Mouse (Mus musculus): ENCODE results near the gene Hexa. TPM values are rescaled to one million over a fixed set of nuclear protein-coding genes. Genes with fewer than 3 reads are reported as not detected.

The Hexa gene
- total and polyA plus RNA-seq, 3 experiments, result 37.1 to 65.8 (median 38.0) TPM

GRCm38 (mm10) chr9:59552610-59553009 is 13.3 kb downstream of the Hexa start:
- Histone ChIP-seq H3K9me3 (replicated peaks; ENCODE audit: low read length) (no peaks in the 10 kb centered on the region), H3K4me2 (ENCODE audit: insufficient read depth, low read depth, poor library complexity, severe bottlenecking) (no peak overlapping the region), H3K4me1 (ENCODE audit: control insufficient read depth in 1 of 2, insufficient read depth in 2 of 2) (peaks cover 0 to 26% of the 10 kb centered on the region in 2 experiments; a peak in 3 of 4 replicates), H3K79me2 (replicated peaks; ENCODE audit: control insufficient read depth, extremely low read depth, insufficient read depth, poor library complexity, severe bottlenecking) (no peaks in the 10 kb centered on the region), H3K9ac (ENCODE audit: insufficient read depth, low read depth) (no peak overlapping the region), H3K36me3 (replicated peaks in 1 of 2; ENCODE audit: control insufficient read depth in 1 of 2, insufficient read depth in 1 of 2, low read length in 1 of 2) (peaks cover 34 to 75% of the 10 kb centered on the region in 2 experiments), H3K27me3 (replicated peaks) (no peaks in the 10 kb centered on the region), H3K4me3 (replicated peaks in 1 of 3; ENCODE audit: low read depth in 2 of 3, low read length in 2 of 3, poor library complexity in 1 of 3) (no peak overlapping the region), H3K27ac (ENCODE audit: insufficient read depth, low read depth) (no peak overlapping the region)
- in situ Hi-C loops (cut with MboI; ENCODE audit: low pct_ligation_motif_present, low pct_unique_long_range_greater_than_20kb, low sequenced_read_pairs), result no loop called here
- DNase-seq (ENCODE audit: extremely low read depth), result no peak
- dilution Hi-C loops (cut with MboI; ENCODE audit: extremely low pct_ligation_motif_present, extremely low pct_unique_long_range_greater_than_20kb, low sequenced_read_pairs), result no loop called here
- no peak for TF ChIP-seq MXI1 (IDR thresholded peaks at IDR 0.05; ENCODE audit: low read depth, low read length)
- no peak for TF ChIP-seq ZMIZ1 (IDR thresholded peaks at IDR 0.05; ENCODE audit: low read depth, low read length)
- TF ChIP-seq ZC3H11A (IDR thresholded peaks at IDR 0.05; ENCODE audit: low read depth, low read length), result no peak
- TF ChIP-seq ELF1 (IDR thresholded peaks at IDR 0.05; ENCODE audit: low read depth, low read length), result no peak
- no peak for TF ChIP-seq RAD21 (IDR thresholded peaks at IDR 0.05; ENCODE audit: low read depth, low read length)
- TF ChIP-seq POLR2AphosphoS2 (IDR thresholded peaks at IDR 0.05; ENCODE audit: low read depth, low read length), result no peak
- TF ChIP-seq USF2 (conservative IDR thresholded peaks at IDR 0.05; ENCODE audit: low read depth, low read length), result no peak
- TF ChIP-seq TBP (conservative IDR thresholded peaks at IDR 0.05; ENCODE audit: low read depth, low read length), result no peak
- no peak for TF ChIP-seq USF1 (IDR thresholded peaks at IDR 0.05; ENCODE audit: low read depth, low read length)
- TF ChIP-seq MAZ (IDR thresholded peaks at IDR 0.05; ENCODE audit: low read depth, low read length), result no peak
- TF ChIP-seq HCFC1 (IDR thresholded peaks at IDR 0.05; ENCODE audit: low read depth, low read length), result no peak
- no peak for TF ChIP-seq RCOR1 (conservative IDR thresholded peaks at IDR 0.05; ENCODE audit: low read depth, low read length)
- no peak for TF ChIP-seq TCF12 (IDR thresholded peaks at IDR 0.05; ENCODE audit: low read depth, low read length)

- Histone ChIP-seq H3K4me3 (replicated peaks in 1 of 3; ENCODE audit: low read depth in 2 of 3, low read length in 2 of 3, poor library complexity in 1 of 3) (no peak overlapping the region), H3K36me3 (replicated peaks in 1 of 2; ENCODE audit: control insufficient read depth in 1 of 2, insufficient read depth in 1 of 2, low read length in 1 of 2) (peaks cover 40 to 81% of the 10 kb centered on the region in 2 experiments), H3K4me2 (ENCODE audit: insufficient read depth, low read depth, poor library complexity, severe bottlenecking) (no peak overlapping the region), H3K79me2 (replicated peaks; ENCODE audit: control insufficient read depth, extremely low read depth, insufficient read depth, poor library complexity, severe bottlenecking) (no peaks in the 10 kb centered on the region), H3K4me1 (ENCODE audit: control insufficient read depth in 1 of 2, insufficient read depth in 2 of 2) (peaks cover 0 to 25% of the 10 kb centered on the region in 2 experiments; a peak in 3 of 4 replicates), H3K9ac (ENCODE audit: insufficient read depth, low read depth) (no peak overlapping the region), H3K27ac (ENCODE audit: insufficient read depth, low read depth) (no peak overlapping the region), H3K9me3 (replicated peaks; ENCODE audit: low read length) (no peaks in the 10 kb centered on the region), H3K27me3 (replicated peaks) (no peaks in the 10 kb centered on the region)
- in situ Hi-C loops (cut with MboI; ENCODE audit: low pct_ligation_motif_present, low pct_unique_long_range_greater_than_20kb, low sequenced_read_pairs) (no loop called here), dilution Hi-C loops (cut with MboI; ENCODE audit: extremely low pct_ligation_motif_present, extremely low pct_unique_long_range_greater_than_20kb, low sequenced_read_pairs) (no loop called here)
- TF ChIP-seq JUND (conservative IDR thresholded peaks at IDR 0.05; ENCODE audit: low read depth, low read length), result no peak
- no peak for TF ChIP-seq NRF1 (IDR thresholded peaks at IDR 0.05; ENCODE audit: low read depth, low read length)
- TF ChIP-seq PAX5 (IDR thresholded peaks at IDR 0.05; ENCODE audit: low read length), result no peak
- no peak for TF ChIP-seq POLR2A (IDR thresholded peaks at IDR 0.05; ENCODE audit: low read depth, low read length)
- no peak for TF ChIP-seq GABPA (IDR thresholded peaks at IDR 0.05; ENCODE audit: insufficient replicate concordance, low read depth, low read length)
- TF ChIP-seq ELF1 (IDR thresholded peaks at IDR 0.05; ENCODE audit: low read depth, low read length), result no peak
- TF ChIP-seq EP300 (IDR thresholded peaks at IDR 0.05; ENCODE audit: low read length), result no peak
- no peak for TF ChIP-seq MYC (IDR thresholded peaks at IDR 0.05; ENCODE audit: low read depth, low read length)
- DNase-seq (ENCODE audit: extremely low read depth), result no peak
These were observed 14.4 kb downstream of the Hexa start for GRCm38 (mm10) chr9:59553719-59554118.

Measured in CH12.LX (cell line).